Mouse (Mus musculus): ENCODE measurements around the gene 2510039O18Rik.

Gene 2510039O18Rik

GRCm38 (mm10) chr4:147937021-147937420, 3.7 kb upstream of the 2510039O18Rik start:
- no peak for DNase-seq (ENCODE audit: low spot score)

GRCm38 (mm10) chr4:147937486-147937885, 3.2 kb upstream of the 2510039O18Rik start:
- DNase-seq (ENCODE audit: low spot score): no peak

- DNase-seq (ENCODE audit: low spot score): no peak
Observed at GRCm38 (mm10) chr4:147938148-147939096, 2.3 kb upstream of the 2510039O18Rik start.

- DNase-seq (ENCODE audit: low spot score): no peak
Observed at GRCm38 (mm10) chr4:147940111-147940510, 584 bp upstream of the 2510039O18Rik start.

- DNase-seq (ENCODE audit: low spot score): no peak
Observed at GRCm38 (mm10) chr4:147941045-147942020, 638 bp downstream of the 2510039O18Rik start.

GRCm38 (mm10) chr4:147943005-147943404, 2.3 kb downstream of the 2510039O18Rik start:
- no peak for DNase-seq (ENCODE audit: low spot score)

GRCm38 (mm10) chr4:147947511-147947910, 6.8 kb downstream of the 2510039O18Rik start:
- no peak for DNase-seq (ENCODE audit: low spot score)

- DNase-seq (ENCODE audit: low spot score): no peak
Observed at GRCm38 (mm10) chr4:147953590-147953989, 12.9 kb downstream of the 2510039O18Rik start.

- no peak for DNase-seq (ENCODE audit: low spot score)
Observed at GRCm38 (mm10) chr4:147957141-147957540, 16.4 kb downstream of the 2510039O18Rik start.

- peak; percentile 31 for DNase-seq (ENCODE audit: low spot score)
Observed at GRCm38 (mm10) chr4:147959881-147960831, 19.5 kb downstream of the 2510039O18Rik start.

- no peak for DNase-seq (ENCODE audit: low spot score)
Observed at GRCm38 (mm10) chr4:147962781-147963180, 22.1 kb downstream of the 2510039O18Rik start.

GRCm38 (mm10) chr4:147963623-147964022, 22.9 kb downstream of the 2510039O18Rik start:
- DNase-seq (ENCODE audit: low spot score): no peak

- no peak for DNase-seq (ENCODE audit: low spot score)
Observed at GRCm38 (mm10) chr4:147965712-147966111, 25.0 kb downstream of the 2510039O18Rik start.

- no peak for DNase-seq (ENCODE audit: low spot score)
Observed at GRCm38 (mm10) chr4:147968816-147969215, 28.1 kb downstream of the 2510039O18Rik start.

- no peak for DNase-seq (ENCODE audit: low spot score)
Observed at GRCm38 (mm10) chr4:147969337-147969736, 28.6 kb downstream of the 2510039O18Rik start.

- no peak for DNase-seq (ENCODE audit: low spot score)
Observed at GRCm38 (mm10) chr4:147976237-147976636, 35.5 kb downstream of the 2510039O18Rik start.

GRCm38 (mm10) chr4:147977726-147978125, 37.0 kb downstream of the 2510039O18Rik start:
- no peak for DNase-seq (ENCODE audit: low spot score)

GRCm38 (mm10) chr4:147978391-147978790, 37.7 kb downstream of the 2510039O18Rik start:
- no peak for DNase-seq (ENCODE audit: low spot score)

GRCm38 (mm10) chr4:147979441-147979860, 38.8 kb downstream of the 2510039O18Rik start:
- DNase-seq (ENCODE audit: low spot score): no peak

GRCm38 (mm10) chr4:147985205-147986132, 44.8 kb downstream of the 2510039O18Rik start, which contains the start of gene Nppb:
TSS of gene Nppb (plus strand) at chr4:147985788.
- peak; percentile 28 for DNase-seq (ENCODE audit: low spot score)
